Mouse (Mus musculus): Measurements from ENCODE around the gene Polr2l. TPM values are rescaled to one million over a fixed set of nuclear protein-coding genes. Genes with fewer than 3 reads are reported as not detected.

The Polr2l gene
- polyA plus RNA-seq, 1 experiment from 2014 or later = 60.7 TPM

DNA sequence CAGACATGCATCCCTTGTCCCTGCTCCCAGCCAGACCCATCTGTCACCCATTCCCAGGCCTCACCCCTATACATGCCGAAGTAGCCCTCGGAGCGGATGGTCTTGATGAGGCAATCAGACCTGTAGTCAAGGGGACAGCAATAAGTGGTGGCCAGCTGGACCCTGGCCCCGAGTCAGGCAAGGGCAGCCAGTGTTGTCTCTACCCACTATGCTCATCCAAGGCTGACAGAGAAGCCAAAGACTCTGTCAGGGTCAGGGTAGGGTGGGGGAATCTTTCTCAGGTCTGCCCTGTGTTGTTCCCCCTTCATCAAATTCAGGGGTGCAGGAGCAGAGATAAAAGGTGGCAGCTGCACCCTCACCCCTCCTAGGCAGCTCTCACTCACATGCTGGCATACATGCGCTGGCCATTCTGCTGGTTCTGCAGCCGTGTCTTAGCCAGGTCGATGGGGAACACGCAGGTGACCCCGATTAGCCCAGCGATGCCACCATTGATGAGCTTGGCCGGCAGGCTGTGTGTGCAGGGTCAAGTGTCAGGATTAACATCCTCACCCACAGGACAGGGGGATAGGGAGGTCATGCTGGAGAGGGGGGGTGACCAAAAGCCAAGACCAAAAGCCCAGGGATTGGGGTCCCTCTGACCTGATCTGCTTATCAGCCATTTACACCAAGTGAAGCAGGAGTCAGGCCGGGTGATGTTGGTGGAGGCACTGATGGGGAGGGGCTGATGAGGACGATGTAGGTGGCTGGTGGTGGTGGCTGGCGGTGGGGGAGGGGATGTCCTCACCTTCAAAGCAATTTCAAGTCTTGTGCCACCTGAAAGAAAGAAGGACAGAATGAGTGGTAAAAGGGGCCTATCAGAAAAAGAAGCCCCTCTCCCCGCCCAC, 41.2 kb downstream of the Polr2l start:
- H3K9me3 ChIP-seq (ENCODE audit: control insufficient read depth, low read length) = no peaks in the 10 kb centered on the region
- WGBS = 69% methylated on average over 15 of the region's 15 CpGs
- H3K9ac ChIP-seq (replicated peaks; ENCODE audit: low read depth, low read length) = peak overlapping the region; percentile 71
- peak overlapping the region; percentile 86 for H3K4me2 ChIP-seq (ENCODE audit: low read length)
- H3K4me1 ChIP-seq (replicated peaks; ENCODE audit: control insufficient read depth, insufficient read depth, low read length) = peaks cover 46% of the 10 kb centered on the region
- peaks cover 9% of the 10 kb centered on the region for H3K36me3 ChIP-seq (ENCODE audit: control insufficient read depth, insufficient read depth)
- no peaks in the 10 kb centered on the region for H3K27me3 ChIP-seq (replicated peaks; ENCODE audit: control insufficient read depth, insufficient read depth, low read length)
- H3K27ac ChIP-seq (ENCODE audit: low read length) = peak overlapping the region; percentile 79
- ATAC-seq = no peak
- H3K4me3 ChIP-seq (replicated peaks; ENCODE audit: low read length) = peak overlapping the region; percentile 65

DNA sequence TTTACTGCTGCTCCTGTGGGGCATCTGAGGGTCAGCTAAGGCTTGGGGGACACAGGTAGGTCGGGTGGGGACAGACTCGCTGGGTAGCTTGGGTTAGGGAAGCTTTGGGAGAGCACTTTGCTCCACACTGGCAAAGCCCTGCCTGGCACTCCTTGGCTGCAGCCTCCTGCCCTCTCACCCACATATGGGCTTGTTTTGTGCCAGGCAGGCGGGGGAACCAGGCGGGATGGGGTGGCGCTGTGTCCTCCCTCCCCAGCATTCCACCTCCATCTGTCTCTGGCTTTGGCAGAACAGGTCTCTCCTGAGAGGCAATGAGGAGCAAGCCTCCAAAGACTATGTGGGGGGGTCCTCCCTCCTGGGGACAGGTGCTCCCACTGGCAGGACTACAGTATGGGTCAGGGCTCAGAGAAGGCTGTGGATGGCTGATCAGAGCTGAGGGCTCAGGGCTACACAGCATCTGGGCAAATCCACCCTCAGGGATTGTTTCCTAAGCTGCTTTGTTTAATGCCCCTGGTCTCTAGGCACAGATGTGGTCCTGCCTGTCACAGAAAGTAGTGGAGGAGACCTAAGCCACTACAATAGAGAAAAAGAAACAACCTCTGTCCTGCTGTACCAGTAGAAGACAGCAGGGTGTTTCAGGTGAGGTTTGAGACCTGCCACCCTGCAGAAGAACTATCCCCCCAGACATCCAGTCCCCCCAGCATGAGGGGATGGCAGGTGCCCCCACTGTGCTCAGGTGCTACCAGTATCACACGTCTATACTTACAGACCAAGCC, 42.0 kb downstream of the Polr2l start:
- 84% methylated on average over 6 of the region's 6 CpGs for WGBS
- Histone ChIP-seq H3K4me1 (replicated peaks; ENCODE audit: control insufficient read depth, insufficient read depth, low read length) (peaks cover 53% of the 10 kb centered on the region), H3K4me3 (replicated peaks; ENCODE audit: low read length) (no peak overlapping the region)

DNA sequence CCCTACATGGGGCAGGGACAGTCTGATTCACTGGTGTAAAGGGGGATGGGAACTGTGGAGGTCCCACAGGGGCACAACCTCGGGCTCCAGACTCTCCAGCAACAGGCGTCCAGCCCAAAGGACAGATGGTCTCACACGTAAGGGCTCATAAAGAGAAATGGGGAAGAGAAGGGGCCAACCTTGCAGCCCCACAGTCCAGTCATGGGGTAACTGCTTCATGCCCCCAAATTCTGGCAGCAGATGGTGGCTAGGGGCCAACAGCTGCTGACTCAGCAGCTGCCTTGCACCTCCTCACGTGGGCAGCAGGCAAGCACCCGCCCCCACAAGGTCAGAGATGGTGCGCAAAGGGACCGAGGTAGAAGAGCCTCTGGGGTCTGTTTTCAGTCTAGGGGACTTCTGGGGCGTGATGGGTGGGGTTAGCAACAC, 42.7 kb downstream of the Polr2l start:
- WGBS = 81% methylated on average over 8 of the region's 8 CpGs
- no peaks in the 10 kb centered on the region for H3K27me3 ChIP-seq (replicated peaks; ENCODE audit: control insufficient read depth, insufficient read depth, low read length)
- H3K9me3 ChIP-seq (ENCODE audit: control insufficient read depth, low read length) = no peaks in the 10 kb centered on the region
- H3K36me3 ChIP-seq (ENCODE audit: control insufficient read depth, insufficient read depth) = peaks cover 9% of the 10 kb centered on the region
- H3K4me3 ChIP-seq (replicated peaks; ENCODE audit: low read length) = no peak overlapping the region
- no peak overlapping the region for H3K9ac ChIP-seq (replicated peaks; ENCODE audit: low read depth, low read length)
- no peak for ATAC-seq
- H3K27ac ChIP-seq (ENCODE audit: low read length) = no peak overlapping the region
- peaks cover 53% of the 10 kb centered on the region for H3K4me1 ChIP-seq (replicated peaks; ENCODE audit: control insufficient read depth, insufficient read depth, low read length)
- no peak overlapping the region for H3K4me2 ChIP-seq (ENCODE audit: low read length)

More for the DNA sequence above, 42.0 kb downstream of the Polr2l start:
- H3K4me2 ChIP-seq (ENCODE audit: low read length) = no peak overlapping the region
- no peaks in the 10 kb centered on the region for H3K27me3 ChIP-seq (replicated peaks; ENCODE audit: control insufficient read depth, insufficient read depth, low read length)
- no peak overlapping the region for H3K9ac ChIP-seq (replicated peaks; ENCODE audit: low read depth, low read length)
- peaks cover 9% of the 10 kb centered on the region for H3K36me3 ChIP-seq (ENCODE audit: control insufficient read depth, insufficient read depth)
- H3K9me3 ChIP-seq (ENCODE audit: control insufficient read depth, low read length) = no peaks in the 10 kb centered on the region
- no peak for ATAC-seq
- H3K27ac ChIP-seq (ENCODE audit: low read length) = no peak overlapping the region

DNA sequence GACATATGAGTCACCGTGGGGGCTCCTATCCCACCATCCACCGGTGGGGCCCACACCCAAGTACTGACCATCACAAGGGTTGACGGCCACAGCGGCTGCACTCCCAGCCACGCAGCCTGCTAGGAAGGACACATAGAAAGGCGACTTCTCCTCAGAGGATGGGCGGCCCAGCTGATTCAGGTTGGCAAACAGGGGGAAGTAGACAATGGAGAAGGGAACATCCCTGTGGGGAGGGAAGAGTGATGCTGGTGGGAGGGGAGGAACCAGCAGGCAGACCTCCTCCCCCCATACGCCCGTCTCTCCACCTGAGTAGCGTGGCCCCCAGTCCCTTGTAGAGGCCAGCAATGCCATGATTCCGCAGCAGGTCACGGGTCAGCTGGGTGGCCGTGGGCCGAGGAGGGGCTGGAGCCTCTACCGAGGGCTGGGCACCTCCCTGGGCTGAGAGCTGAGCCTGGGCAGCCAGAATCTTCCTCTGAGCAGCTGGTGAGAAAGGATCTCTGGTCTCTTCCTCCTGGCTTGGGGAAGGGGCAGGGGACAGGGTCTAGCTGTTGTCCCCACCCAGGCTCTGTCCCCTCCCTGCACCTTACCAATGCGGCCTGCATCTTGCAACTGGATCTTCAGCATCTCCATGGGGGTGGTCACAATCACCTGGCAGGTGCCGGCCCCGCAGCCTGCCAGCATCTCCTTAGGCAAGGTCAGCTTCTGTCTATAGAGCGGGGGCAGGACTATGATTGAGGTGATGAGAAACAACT, 43.3 kb downstream of the Polr2l start:
- Histone ChIP-seq H3K36me3 (ENCODE audit: control insufficient read depth, insufficient read depth) (peaks cover 11% of the 10 kb centered on the region), H3K9ac (replicated peaks; ENCODE audit: low read depth, low read length) (no peak overlapping the region), H3K27ac (ENCODE audit: low read length) (no peak overlapping the region), H3K4me2 (ENCODE audit: low read length) (no peak overlapping the region), H3K4me1 (replicated peaks; ENCODE audit: control insufficient read depth, insufficient read depth, low read length) (peaks cover 48% of the 10 kb centered on the region), H3K9me3 (ENCODE audit: control insufficient read depth, low read length) (no peaks in the 10 kb centered on the region), H3K4me3 (replicated peaks; ENCODE audit: low read length) (no peak overlapping the region), H3K27me3 (replicated peaks; ENCODE audit: control insufficient read depth, insufficient read depth, low read length) (no peaks in the 10 kb centered on the region)
- 95% methylated on average over 18 of the region's 19 CpGs for WGBS
- no peak for ATAC-seq

DNA sequence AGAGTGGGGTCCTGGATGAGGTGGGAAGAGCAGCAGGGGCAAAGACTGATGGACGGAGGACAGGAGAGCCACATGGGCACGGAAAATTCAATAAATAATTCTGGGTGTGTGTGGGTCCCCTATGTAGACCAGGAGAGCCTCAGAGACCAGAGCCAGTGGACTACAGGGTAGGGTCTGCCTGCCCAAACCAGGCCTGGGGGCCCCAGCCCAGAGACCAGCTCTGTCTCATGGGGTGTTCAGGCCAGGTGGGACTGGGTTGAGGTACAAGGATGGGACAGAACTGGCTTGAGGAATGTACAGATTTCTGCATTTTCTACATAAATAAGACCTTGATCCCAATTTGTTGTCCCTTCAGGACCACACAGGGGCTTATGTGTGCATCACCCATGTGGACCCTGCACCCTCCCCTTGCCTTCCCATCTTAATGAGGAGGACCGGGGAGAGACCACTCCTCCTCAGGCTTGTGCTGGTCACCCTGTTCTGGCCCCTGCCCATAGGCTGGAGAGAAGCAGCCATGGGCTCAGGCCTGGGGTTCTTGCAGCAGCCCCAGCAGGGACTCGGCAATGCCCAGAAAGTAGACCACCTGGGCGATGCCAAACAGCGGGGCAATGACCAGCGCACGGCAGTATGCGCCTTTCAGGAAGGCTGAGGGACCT, 44.2 kb downstream of the Polr2l start:
- peaks cover 11% of the 10 kb centered on the region for H3K36me3 ChIP-seq (ENCODE audit: control insufficient read depth, insufficient read depth)
- H3K9ac ChIP-seq (replicated peaks; ENCODE audit: low read depth, low read length) = no peak overlapping the region
- no peaks in the 10 kb centered on the region for H3K27me3 ChIP-seq (replicated peaks; ENCODE audit: control insufficient read depth, insufficient read depth, low read length)
- H3K4me1 ChIP-seq (replicated peaks; ENCODE audit: control insufficient read depth, insufficient read depth, low read length) = peaks cover 39% of the 10 kb centered on the region
- no peak overlapping the region for H3K4me3 ChIP-seq (replicated peaks; ENCODE audit: low read length)
- H3K27ac ChIP-seq (ENCODE audit: low read length) = no peak overlapping the region
- ATAC-seq = no peak
- WGBS = 93% methylated on average over 9 of the region's 9 CpGs
- no peak overlapping the region for H3K4me2 ChIP-seq (ENCODE audit: low read length)
- H3K9me3 ChIP-seq (ENCODE audit: control insufficient read depth, low read length) = no peaks in the 10 kb centered on the region

DNA sequence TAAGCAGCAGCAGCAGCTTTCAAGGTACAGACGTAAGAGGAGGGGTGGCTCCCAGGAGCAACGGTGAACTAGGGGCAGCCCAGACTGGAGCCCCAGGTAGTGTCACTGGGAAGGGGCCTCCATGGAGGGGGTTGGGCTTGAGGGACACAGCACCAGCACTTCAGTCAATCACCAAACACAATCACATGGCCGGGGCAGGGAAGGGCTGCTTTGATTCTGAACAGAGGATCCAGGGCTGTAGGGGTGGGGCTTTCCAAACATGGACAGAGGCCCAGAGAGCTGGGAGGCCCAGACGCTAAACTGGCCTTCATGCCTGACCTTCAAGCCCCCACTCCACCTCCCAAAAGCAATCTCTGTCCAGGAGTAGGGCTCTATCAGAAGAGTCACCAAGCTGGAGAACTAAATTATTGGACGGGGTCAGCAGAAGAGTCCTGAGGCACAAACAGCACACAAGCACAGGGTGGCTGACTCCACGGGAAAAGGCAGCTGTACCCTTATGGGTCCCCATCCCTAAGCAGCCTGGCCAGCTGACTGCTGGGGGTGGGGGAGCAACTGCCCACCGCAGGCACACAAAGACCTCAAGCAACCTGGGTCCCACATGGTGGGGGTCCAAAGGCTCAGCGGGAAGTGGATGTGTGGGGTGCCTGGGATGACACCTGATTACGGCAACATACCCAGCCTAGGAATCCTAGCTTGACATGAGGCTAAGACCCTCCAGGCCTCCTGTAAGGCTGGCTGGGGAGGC, 44.9 kb downstream of the Polr2l start:
- H3K36me3 ChIP-seq (ENCODE audit: control insufficient read depth, insufficient read depth) = peaks cover 11% of the 10 kb centered on the region

DNA sequence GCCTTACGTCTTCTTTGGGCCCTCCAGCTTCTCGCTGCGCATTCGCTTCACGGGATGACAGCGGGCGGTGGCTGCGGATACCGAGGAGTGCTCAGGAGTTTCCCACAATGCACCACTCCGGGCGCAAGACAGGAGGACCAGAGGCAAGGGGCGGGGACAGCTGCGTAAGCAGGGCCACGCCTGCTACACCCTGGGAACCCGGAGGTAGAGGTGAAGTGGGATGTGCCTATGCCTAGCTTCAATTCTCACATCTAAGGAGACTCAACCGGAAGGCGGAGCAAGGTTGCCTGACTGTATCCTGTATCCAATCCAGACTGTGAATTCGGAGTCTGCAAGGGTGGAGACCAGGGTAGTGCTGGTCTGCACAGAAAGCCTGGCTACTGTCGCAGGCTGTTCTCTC, 45.6 kb downstream of the Polr2l start, which contains the start of gene Cend1:
Gene Cend1 (minus strand): TSS at position 182 of the 400 bp plus-strand sequence.
- WGBS = 2% methylated on average over 19 of the region's 19 CpGs
- H3K4me1 ChIP-seq (replicated peaks; ENCODE audit: control insufficient read depth, insufficient read depth, low read length) = peaks cover 29% of the 10 kb centered on the region
- H3K27ac ChIP-seq (ENCODE audit: low read length) = peak within 1 kb of the TSS; percentile 60; the same call in 1 of the 2 replicates
- H3K36me3 ChIP-seq (ENCODE audit: control insufficient read depth, insufficient read depth) = peaks cover 11% of the 10 kb centered on the region
- H3K4me3 ChIP-seq (replicated peaks; ENCODE audit: low read length) = peak within 1 kb of the TSS; percentile 58
- H3K9ac ChIP-seq (replicated peaks; ENCODE audit: low read depth, low read length) = peak within 1 kb of the TSS; percentile 69
- no peaks in the 10 kb centered on the region for H3K9me3 ChIP-seq (ENCODE audit: control insufficient read depth, low read length)
- peak within 1 kb of the TSS; percentile 84 for H3K4me2 ChIP-seq (ENCODE audit: low read length)
- peak; percentile 87 for ATAC-seq
- H3K27me3 ChIP-seq (replicated peaks; ENCODE audit: control insufficient read depth, insufficient read depth, low read length) = no peaks in the 10 kb centered on the region

More for the DNA sequence above, 44.9 kb downstream of the Polr2l start:
- H3K27me3 ChIP-seq (replicated peaks; ENCODE audit: control insufficient read depth, insufficient read depth, low read length) = no peaks in the 10 kb centered on the region
- peak; percentile 11; the same call in 1 of the 2 replicates for ATAC-seq
- no peak overlapping the region for H3K27ac ChIP-seq (ENCODE audit: low read length)
- no peak overlapping the region for H3K4me3 ChIP-seq (replicated peaks; ENCODE audit: low read length)
- H3K4me2 ChIP-seq (ENCODE audit: low read length) = peak overlapping the region; percentile 84
- H3K9ac ChIP-seq (replicated peaks; ENCODE audit: low read depth, low read length) = no peak overlapping the region
- H3K9me3 ChIP-seq (ENCODE audit: control insufficient read depth, low read length) = no peaks in the 10 kb centered on the region
- 64% methylated on average over 9 of the region's 9 CpGs for WGBS
- H3K4me1 ChIP-seq (replicated peaks; ENCODE audit: control insufficient read depth, insufficient read depth, low read length) = peaks cover 34% of the 10 kb centered on the region

DNA sequence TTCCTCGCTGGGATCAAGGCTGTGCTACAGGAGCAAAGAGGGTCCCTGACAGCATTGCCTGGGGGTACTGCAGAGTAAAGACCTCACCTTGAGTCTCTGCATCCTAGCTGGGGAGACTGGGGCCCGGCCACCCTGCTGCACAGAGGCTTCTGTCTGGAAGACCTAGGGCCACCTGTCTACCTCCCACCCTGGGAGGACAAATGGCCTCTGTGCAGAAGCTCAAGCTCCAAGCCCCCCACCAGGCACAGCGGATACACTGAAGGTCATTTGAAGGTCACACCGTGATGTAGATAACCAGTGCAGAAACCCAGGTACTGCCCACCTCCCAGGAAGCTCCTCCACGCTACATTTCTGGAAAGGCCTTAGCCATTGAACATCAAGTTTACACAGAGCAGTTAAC, 46.2 kb downstream of the Polr2l start:
- Histone ChIP-seq H3K36me3 (ENCODE audit: control insufficient read depth, insufficient read depth) (peaks cover 11% of the 10 kb centered on the region), H3K27me3 (replicated peaks; ENCODE audit: control insufficient read depth, insufficient read depth, low read length) (no peaks in the 10 kb centered on the region), H3K9me3 (ENCODE audit: control insufficient read depth, low read length) (no peaks in the 10 kb centered on the region), H3K9ac (replicated peaks; ENCODE audit: low read depth, low read length) (peak overlapping the region; percentile 69), H3K4me1 (replicated peaks; ENCODE audit: control insufficient read depth, insufficient read depth, low read length) (peaks cover 23% of the 10 kb centered on the region), H3K27ac (ENCODE audit: low read length) (no peak overlapping the region), H3K4me2 (ENCODE audit: low read length) (peak overlapping the region; percentile 84), H3K4me3 (replicated peaks; ENCODE audit: low read length) (peak overlapping the region; percentile 58)
- 55% methylated on average over 5 of the region's 5 CpGs for WGBS
- ATAC-seq = no peak
